Mouse (Mus musculus) testis, adult 2 months (tissue): ENCODE measurements around the gene Unc119.

Source experiments
- CTCF ChIP-seq: fragments of 200-500 bp; IDR thresholded peaks from 2 replicates; pipeline ENCODE4 v1.5.1; 2012; ENCODE audit warnings: low read depth, mild to moderate bottlenecking, inconsistent platforms, low read length, moderate library complexity; ENCODE audit not compliant: control insufficient read depth, insufficient read depth, insufficient replicate concordance
- POLR2A ChIP-seq: fragments of 200-500 bp; IDR thresholded peaks from 2 replicates; pipeline ENCODE4 v1.6.1; 2012; ENCODE audit warnings: low read depth, mild to moderate bottlenecking, inconsistent platforms, low read length, moderate library complexity; ENCODE audit not compliant: control insufficient read depth

DNA sequence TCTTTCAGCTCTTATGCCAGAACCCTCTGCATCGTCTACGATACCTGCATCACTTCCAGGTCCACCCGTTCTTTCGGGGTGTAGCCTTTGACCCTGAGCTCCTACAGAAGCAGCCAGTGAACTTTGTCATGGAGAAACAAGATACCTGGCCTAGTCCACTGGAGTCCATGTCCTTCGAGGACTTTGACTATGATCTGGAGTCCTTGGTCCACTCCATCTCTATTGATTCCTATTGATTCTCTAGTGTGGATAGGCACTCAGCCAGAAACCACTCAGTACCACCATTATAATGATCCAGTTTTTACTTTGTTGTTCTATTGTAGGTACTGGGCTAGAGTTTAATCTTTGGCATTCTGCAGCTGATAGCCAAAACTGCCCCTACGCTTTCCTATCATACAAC, 48.7 kb upstream of the Unc119 start:
- TF ChIP-seq CTCF = no peak
- no peak for TF ChIP-seq POLR2A
